Mouse (Mus musculus) heart, embryonic 16.5 days (tissue): ENCODE data around the gene Sh3glb1. TPM values are rescaled to one million over a fixed set of nuclear protein-coding genes. Genes with fewer than 3 reads are reported as not detected.

Experiments used
- ATAC-seq: fragments of 200-750 bp; cut with Nextera tagmentation; replicated peaks from 2 replicates; pipeline ENCODE4 v1.8.0; 2017; ENCODE audit warnings: moderate number of reproducible peaks; ENCODE audit not compliant: insufficient read depth, low FRiP score; ENCODE audit errors: extremely low read depth
- H3K27ac ChIP-seq: fragments of 300-500 bp; sonication (generic); 2 replicates; pipeline ENCODE4 v1.5.1; 2014; ENCODE audit warnings: mild to moderate bottlenecking, low read length, control low read depth, moderate library complexity
- H3K27me3 ChIP-seq: fragments of 300-500 bp; sonication (generic); 2 replicates; pipeline ENCODE4 v1.6.1; 2014; ENCODE audit warnings: low read length, mixed read lengths; ENCODE audit not compliant: control insufficient read depth, insufficient read depth
- H3K36me3 ChIP-seq: fragments of 300-500 bp; sonication (generic); 2 replicates; pipeline ENCODE4 v1.6.1; 2014; ENCODE audit not compliant: control insufficient read depth, insufficient read depth
- H3K4me1 ChIP-seq: fragments of 300-500 bp; sonication (generic); 2 replicates; pipeline ENCODE4 v1.6.1; 2014; ENCODE audit warnings: low read length, mixed read lengths; ENCODE audit not compliant: control insufficient read depth, insufficient read depth
- H3K4me2 ChIP-seq: fragments of 300-500 bp; sonication (generic); 2 replicates; pipeline ENCODE4 v1.6.1; 2014; ENCODE audit warnings: low read depth, mild to moderate bottlenecking, control low read depth, low read length
- H3K4me3 ChIP-seq: fragments of 300-500 bp; sonication (generic); 2 replicates; pipeline ENCODE4 v1.5.1; 2014; ENCODE audit warnings: mild to moderate bottlenecking, control low read depth, low read length
- H3K9ac ChIP-seq: fragments of 300-500 bp; sonication (generic); 2 replicates; pipeline ENCODE4 v1.6.1; 2014; ENCODE audit warnings: low read length, control low read depth
- H3K9me3 ChIP-seq: fragments of 300-500 bp; sonication (generic); replicated peaks from 2 replicates; pipeline ENCODE4 v1.6.1; 2016; ENCODE audit warnings: low read length; ENCODE audit not compliant: control insufficient read depth
- WGBS: fragments of 180-500 bp; shearing (Covaris S2); extraction: QIAGEN DNeasy Blood & Tissue Kit; methylation state at CpG from one replicate; pipeline ENCODE4 v1.1.7; 2014; 5-methylcytosine and 5-hydroxymethylcytosine counted together
- polyA plus RNA-seq: library from polyadenylated mRNA; unstranded; fragments of >200 nt; fragmentation: Nextera tagmentation; extraction: Ambion mirVana; gene quantifications from 2 replicates; pipeline ENCODE4 v1.2.1, GENCODE M21; 2015

Sh3glb1 gene
- polyA plus RNA-seq, 1 experiment from 2014 or later: 148 TPM

DNA sequence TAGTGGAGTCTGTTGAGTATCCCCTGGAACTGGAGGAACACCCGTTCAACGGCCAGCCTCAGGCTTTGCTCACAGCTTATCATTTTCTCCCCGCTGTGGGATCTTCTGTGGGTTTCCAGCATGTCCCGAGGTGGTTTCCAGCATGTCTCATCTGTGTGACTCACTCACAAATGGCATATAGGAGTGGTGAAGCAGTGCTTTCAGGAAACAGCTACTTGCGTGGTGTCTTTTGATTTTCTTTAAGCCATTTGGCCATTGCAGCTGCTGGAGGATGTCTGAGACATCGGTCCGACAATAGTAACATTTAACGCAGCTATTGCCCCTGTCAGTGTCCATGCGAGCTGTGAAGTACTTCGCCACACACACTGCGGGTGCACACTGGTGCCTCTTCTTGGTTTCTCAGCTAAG lies 50.7 kb downstream of the Sh3glb1 start:
- H3K27ac ChIP-seq: no peak overlapping the region
- no peaks in the 10 kb centered on the region for H3K27me3 ChIP-seq
- 64% methylated on average over 11 of the region's 11 CpGs for WGBS
- no peak overlapping the region for H3K9ac ChIP-seq
- H3K9me3 ChIP-seq: no peaks in the 10 kb centered on the region
- 0 out of 2 replicates have a peak, but pooled peaks cover 4% of the 10 kb centered on the region for H3K4me1 ChIP-seq
- no peak overlapping the region for H3K4me2 ChIP-seq
- no peak for ATAC-seq
- H3K36me3 ChIP-seq: no peaks in the 10 kb centered on the region
- no peak overlapping the region for H3K4me3 ChIP-seq

DNA sequence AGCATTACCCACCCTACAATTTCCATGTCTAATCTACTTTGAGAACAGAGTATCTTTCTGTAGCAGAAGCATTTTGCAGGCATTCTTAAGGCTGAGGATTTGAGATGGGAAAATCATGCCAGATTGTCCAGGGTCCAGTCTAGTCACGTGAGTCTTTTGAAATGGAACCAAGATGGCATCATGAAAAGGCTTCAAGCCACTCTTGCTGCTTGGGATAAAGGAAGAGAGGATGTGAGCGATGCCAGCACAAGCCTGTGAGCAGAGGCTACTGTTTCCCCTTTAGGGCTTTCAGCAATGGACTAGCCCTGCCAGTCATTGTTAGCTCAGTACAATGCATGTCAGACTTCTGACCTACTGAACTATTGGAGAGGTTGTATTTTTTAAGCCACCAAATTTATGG lies 51.2 kb downstream of the Sh3glb1 start:
- no peak overlapping the region for H3K4me3 ChIP-seq
- H3K4me1 ChIP-seq: 0 out of 2 replicates have a peak, but pooled peaks cover 4% of the 10 kb centered on the region
- H3K9me3 ChIP-seq: peaks cover under 1% of the 10 kb centered on the region
- WGBS: 65% methylated on average over 2 of the region's 2 CpGs
- no peak for ATAC-seq
- H3K36me3 ChIP-seq: no peaks in the 10 kb centered on the region
- no peaks in the 10 kb centered on the region for H3K27me3 ChIP-seq
- no peak overlapping the region for H3K27ac ChIP-seq
- no peak overlapping the region for H3K9ac ChIP-seq
- no peak overlapping the region for H3K4me2 ChIP-seq

DNA sequence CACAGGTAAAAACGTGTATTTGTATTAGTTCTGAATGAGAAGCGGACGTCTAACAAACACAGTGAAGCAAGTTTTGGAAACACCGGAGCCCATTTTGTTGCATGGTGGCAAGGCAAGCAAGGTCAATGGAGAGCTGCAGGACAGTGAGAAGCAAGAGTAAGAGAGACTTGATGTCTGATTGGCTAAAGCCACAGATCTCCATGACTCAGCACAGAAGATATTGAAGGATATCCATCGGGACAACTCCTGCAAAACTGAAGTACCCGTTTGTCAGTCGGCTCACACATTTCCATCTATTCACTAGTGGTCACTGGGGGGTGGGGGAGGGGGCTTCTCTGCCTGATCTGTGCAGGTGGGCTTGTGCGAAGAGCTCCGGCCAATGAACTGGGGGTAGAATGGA lies 52.1 kb downstream of the Sh3glb1 start:
- 83% methylated on average over 9 of the region's 9 CpGs for WGBS
- no peak for ATAC-seq
- Histone ChIP-seq H3K4me1 (0 out of 2 replicates have a peak, but pooled peaks cover 4% of the 10 kb centered on the region), H3K36me3 (no peaks in the 10 kb centered on the region), H3K9ac (no peak overlapping the region), H3K9me3 (peaks cover 5% of the 10 kb centered on the region), H3K4me3 (no peak overlapping the region), H3K27me3 (no peaks in the 10 kb centered on the region), H3K27ac (no peak overlapping the region), H3K4me2 (no peak overlapping the region)

- Histone ChIP-seq H3K4me1 (no peaks in the 10 kb centered on the region), H3K27me3 (no peaks in the 10 kb centered on the region), H3K9me3 (peaks cover 5% of the 10 kb centered on the region), H3K4me3 (no peak overlapping the region), H3K4me2 (peak overlapping the region; percentile 5; the same call in 1 of the 2 replicates), H3K9ac (no peak overlapping the region), H3K27ac (no peak overlapping the region), H3K36me3 (no peaks in the 10 kb centered on the region)
- ATAC-seq: no peak
- WGBS: 47% methylated on average over 22 of the region's 22 CpGs
Observed at GRCm38 (mm10) chr3:144664363-144665299, 55.5 kb downstream of the Sh3glb1 start.

DNA sequence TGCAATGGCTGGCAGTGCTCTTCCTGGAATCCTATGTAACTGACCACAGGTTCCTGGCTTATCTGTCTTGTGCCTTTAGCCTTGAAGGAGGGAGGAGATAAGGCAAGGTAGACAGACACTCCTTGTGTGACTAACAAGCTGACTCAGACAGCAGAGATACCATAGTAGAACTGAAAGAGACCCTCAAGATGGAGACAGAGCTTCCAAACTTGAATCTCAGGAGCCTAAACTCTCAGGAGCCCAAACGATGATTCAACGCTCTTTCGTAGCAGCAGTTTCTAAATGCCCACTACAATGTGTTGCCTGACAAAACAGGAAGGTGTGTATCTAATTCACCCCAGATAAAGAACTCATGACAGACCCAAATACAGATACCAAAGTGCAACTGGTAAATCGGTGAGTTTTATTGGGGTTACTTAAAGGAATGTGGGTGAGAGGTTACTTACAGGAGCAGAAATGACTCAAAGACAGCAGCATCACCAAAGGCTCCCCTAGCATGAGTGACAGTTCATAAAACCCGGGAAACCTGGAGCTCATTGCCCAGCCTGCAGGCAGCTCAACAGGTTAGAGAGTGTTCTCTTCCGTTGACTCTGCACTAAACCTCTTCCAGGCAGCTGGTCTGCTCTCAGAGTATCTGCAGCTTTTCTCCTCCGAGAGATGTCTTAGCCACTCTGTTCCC lies 56.6 kb downstream of the Sh3glb1 start:
- Histone ChIP-seq H3K27ac (no peak overlapping the region), H3K4me1 (no peaks in the 10 kb centered on the region), H3K36me3 (no peaks in the 10 kb centered on the region), H3K27me3 (no peaks in the 10 kb centered on the region), H3K9me3 (peaks cover 5% of the 10 kb centered on the region), H3K9ac (no peak overlapping the region), H3K4me3 (no peak overlapping the region), H3K4me2 (no peak overlapping the region)
- no peak for ATAC-seq
- 84% methylated on average over 7 of the region's 7 CpGs for WGBS

- no peak overlapping the region for H3K4me2 ChIP-seq
- H3K27me3 ChIP-seq: no peaks in the 10 kb centered on the region
- peaks cover 5% of the 10 kb centered on the region for H3K9me3 ChIP-seq
- no peak for ATAC-seq
- H3K4me3 ChIP-seq: no peak overlapping the region
- 52% methylated on average over 8 of the region's 8 CpGs for WGBS
- H3K36me3 ChIP-seq: no peaks in the 10 kb centered on the region
- no peak overlapping the region for H3K9ac ChIP-seq
- H3K4me1 ChIP-seq: no peaks in the 10 kb centered on the region
- no peak overlapping the region for H3K27ac ChIP-seq
Observed at GRCm38 (mm10) chr3:144662215-144662852, 57.8 kb downstream of the Sh3glb1 start.

GRCm38 (mm10) chr3:144661439-144661838 lies 58.7 kb downstream of the Sh3glb1 start:
- H3K9me3 ChIP-seq: peaks cover 5% of the 10 kb centered on the region
- no peak overlapping the region for H3K4me2 ChIP-seq
- H3K4me3 ChIP-seq: no peak overlapping the region
- H3K27ac ChIP-seq: no peak overlapping the region
- 83% methylated on average over 3 of the region's 3 CpGs for WGBS
- ATAC-seq: no peak
- H3K27me3 ChIP-seq: no peaks in the 10 kb centered on the region
- H3K36me3 ChIP-seq: no peaks in the 10 kb centered on the region
- H3K9ac ChIP-seq: no peak overlapping the region
- no peaks in the 10 kb centered on the region for H3K4me1 ChIP-seq

DNA sequence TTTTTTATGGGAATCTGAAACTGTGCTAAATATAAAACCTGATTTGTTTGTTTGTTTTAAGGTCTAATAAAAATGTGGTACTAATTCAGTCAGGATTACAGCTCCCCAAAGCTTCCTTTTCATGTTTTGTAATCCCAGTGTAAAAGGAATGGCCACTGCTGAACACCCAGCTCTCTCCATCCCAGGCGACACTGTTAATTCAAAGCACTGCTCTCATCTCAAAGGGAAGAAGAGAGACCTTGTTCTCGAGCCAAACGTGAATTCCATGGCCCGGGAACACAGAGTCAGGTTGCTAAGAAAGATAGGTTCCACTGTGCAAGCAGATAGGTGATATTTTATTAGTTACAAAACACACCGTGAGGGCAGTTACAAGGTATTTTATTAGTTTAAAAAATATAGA lies 75.9 kb downstream of the Sh3glb1 start:
- H3K27ac ChIP-seq: peak overlapping the region; percentile 89

More for the DNA sequence above, 75.9 kb downstream of the Sh3glb1 start:
- no peak for ATAC-seq
- Histone ChIP-seq H3K27me3 (no peaks in the 10 kb centered on the region), H3K36me3 (no peaks in the 10 kb centered on the region), H3K9me3 (peaks cover 9% of the 10 kb centered on the region; the same call in 1 of the 2 replicates), H3K4me2 (no peak overlapping the region), H3K4me3 (no peak overlapping the region), H3K4me1 (peaks cover 15% of the 10 kb centered on the region), H3K9ac (0 out of 2 replicates have a peak overlapping the region, but pooled peaks have one; percentile 15)
- WGBS: 43% methylated on average over 5 of the region's 5 CpGs
